Comparison of ENCODE assay signal across 17 mouse cellular contexts in the genomic region with DNA sequence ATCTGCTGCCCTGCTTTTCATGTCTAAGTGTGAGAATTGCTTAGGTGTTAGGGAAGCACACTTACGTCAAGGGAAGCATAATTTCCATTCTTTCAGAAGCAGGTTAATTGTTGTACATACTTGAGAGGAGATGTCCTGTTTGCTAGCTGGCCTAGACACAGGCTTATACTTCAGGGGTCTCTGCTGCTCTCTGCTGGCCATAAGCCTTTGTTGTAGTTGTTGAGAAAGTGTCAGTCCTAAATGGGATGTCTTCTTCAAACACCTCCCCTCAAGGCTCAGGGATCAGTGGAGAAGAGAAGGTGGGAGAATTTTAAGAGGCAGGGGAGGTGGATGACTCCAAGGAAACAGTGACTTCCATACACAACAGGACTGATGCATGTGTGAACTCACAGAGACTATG. TPM values are rescaled to one million over a fixed set of nuclear protein-coding genes. Genes with fewer than 3 reads are reported as not detected.
DNase-seq lines count a peak whose midpoint lies in the region; ATAC-seq and TF ChIP-seq lines count a peak whose summit lies in the region.
"Had no signal": no experiment of that assay in that cellular context is flagged by ENCODE, and none has a peak within 500 bp of the region (broad histone marks: within the 10 kb centered on the region; RNA-seq: fewer than 3 reads in every experiment).

No protein-coding gene starts in this region.

- TF ChIP-seq CTCF in heart, postnatal 0 days (IDR thresholded peaks at IDR 0.05; ENCODE audit: low read depth): peak; percentile 37
- TF ChIP-seq CTCF in lung, postnatal 0 days (IDR thresholded peaks at IDR 0.05): peak; percentile 33
- 0 out of 2 replicates have a peak, but pooled peaks have one; percentile 17 for TF ChIP-seq CTCF in cortical plate, adult 2 months (IDR thresholded peaks at IDR 0.05; ENCODE audit: extremely low read depth, insufficient read depth, low read length)

- H3K9ac ChIP-seq in heart, postnatal 0 days (replicated peaks; ENCODE audit: low read depth, low read length): no peak overlapping the region
- no peak overlapping the region for H3K9ac ChIP-seq in heart, embryonic 12.5 days
- H3K9ac ChIP-seq in lung, postnatal 0 days (replicated peaks; ENCODE audit: low read depth): no peak overlapping the region
- H3K9ac ChIP-seq in forebrain, embryonic 14.5 days (ENCODE audit: low read length): no peak overlapping the region
- H3K9ac ChIP-seq: hindbrain, embryonic 14.5 days; lung, embryonic 15.5 days; midbrain, embryonic 15.5 days; neural tube, embryonic 13.5 days; stomach, embryonic 15.5 days had no signal

- H3K4me1 ChIP-seq in heart, postnatal 0 days (ENCODE audit: control insufficient read depth, insufficient read depth): no peaks in the 10 kb centered on the region
- H3K4me1 ChIP-seq in heart, embryonic 12.5 days (replicated peaks): no peaks in the 10 kb centered on the region
- no peaks in the 10 kb centered on the region for H3K4me1 ChIP-seq in lung, postnatal 0 days (ENCODE audit: insufficient read depth, low read depth, low read length)
- no peaks in the 10 kb centered on the region for H3K4me1 ChIP-seq in cortical plate, adult 2 months (ENCODE audit: control insufficient read depth, insufficient read depth, low read length)
- no peaks in the 10 kb centered on the region for H3K4me1 ChIP-seq in forebrain, embryonic 14.5 days (ENCODE audit: control insufficient read depth, insufficient read depth, low read length)
- H3K4me1 ChIP-seq: lung, embryonic 15.5 days; midbrain, embryonic 15.5 days; neural tube, embryonic 13.5 days; stomach, embryonic 15.5 days had no signal

- no peaks in the 10 kb centered on the region for H3K9me3 ChIP-seq in heart, postnatal 0 days (replicated peaks; ENCODE audit: control insufficient read depth, low read length)
- H3K9me3 ChIP-seq in heart, embryonic 12.5 days (replicated peaks): no peaks in the 10 kb centered on the region
- H3K9me3 ChIP-seq in lung, postnatal 0 days (ENCODE audit: low read length): no peaks in the 10 kb centered on the region
- H3K9me3 ChIP-seq in forebrain, embryonic 14.5 days (replicated peaks; ENCODE audit: control insufficient read depth, low read length): no peaks in the 10 kb centered on the region
- H3K9me3 ChIP-seq: lung, embryonic 15.5 days; midbrain, embryonic 15.5 days; neural tube, embryonic 13.5 days; stomach, embryonic 15.5 days had no signal

- TF ChIP-seq EP300 in heart, postnatal 0 days (IDR thresholded peaks at IDR 0.05; ENCODE audit: low read depth): no peak
- TF ChIP-seq EP300 in lung, postnatal 0 days (IDR thresholded peaks at IDR 0.05): no peak

- H3K27ac ChIP-seq in heart, postnatal 0 days (ENCODE audit: low read depth): no peak overlapping the region
- H3K27ac ChIP-seq in heart, embryonic 12.5 days (ENCODE audit: poor library complexity, severe bottlenecking): no peak overlapping the region
- no peak overlapping the region for H3K27ac ChIP-seq in lung, postnatal 0 days (ENCODE audit: low read length)
- H3K27ac ChIP-seq in cortical plate, adult 2 months (ENCODE audit: insufficient read depth, low read length): no peak overlapping the region
- H3K27ac ChIP-seq in forebrain, embryonic 14.5 days (ENCODE audit: low read depth, low read length): no peak overlapping the region
- H3K27ac ChIP-seq: hindbrain, embryonic 14.5 days; lung, embryonic 15.5 days; midbrain, embryonic 15.5 days; neural tube, embryonic 13.5 days; stomach, embryonic 15.5 days had no signal

- no peaks in the 10 kb centered on the region for H3K27me3 ChIP-seq in heart, postnatal 0 days (ENCODE audit: control insufficient read depth, insufficient read depth, low read length)
- H3K27me3 ChIP-seq in heart, embryonic 12.5 days (replicated peaks): no peaks in the 10 kb centered on the region
- H3K27me3 ChIP-seq in lung, postnatal 0 days (replicated peaks; ENCODE audit: insufficient read depth, low read length): no peaks in the 10 kb centered on the region
- no peaks in the 10 kb centered on the region for H3K27me3 ChIP-seq in forebrain, embryonic 14.5 days (replicated peaks; ENCODE audit: control insufficient read depth, insufficient read depth, low read length)
- H3K27me3 ChIP-seq: lung, embryonic 15.5 days; midbrain, embryonic 15.5 days; neural tube, embryonic 13.5 days; stomach, embryonic 15.5 days had no signal

- TF ChIP-seq POLR2A in cortical plate, adult 2 months (IDR thresholded peaks at IDR 0.05; ENCODE audit: extremely low read depth, insufficient read depth, low read length): no peak

- no peaks in the 10 kb centered on the region for H3K36me3 ChIP-seq in heart, postnatal 0 days (replicated peaks; ENCODE audit: control insufficient read depth, insufficient read depth, low read length)
- no peaks in the 10 kb centered on the region for H3K36me3 ChIP-seq in heart, embryonic 12.5 days
- no peaks in the 10 kb centered on the region for H3K36me3 ChIP-seq in lung, postnatal 0 days (ENCODE audit: insufficient read depth, low read length)
- no peaks in the 10 kb centered on the region for H3K36me3 ChIP-seq in forebrain, embryonic 14.5 days (ENCODE audit: control insufficient read depth, insufficient read depth, low read length)
- H3K36me3 ChIP-seq: lung, embryonic 15.5 days; midbrain, embryonic 15.5 days; neural tube, embryonic 13.5 days; stomach, embryonic 15.5 days had no signal

- WGBS in heart, postnatal 0 days: 70% methylated on average over 1 of the region's 1 CpGs
- 59% methylated on average over 1 of the region's 1 CpGs for WGBS in heart, embryonic 12.5 days
- WGBS in lung, postnatal 0 days: 73% methylated on average over 1 of the region's 1 CpGs
- 82% methylated on average over 1 of the region's 1 CpGs for WGBS in forebrain, embryonic 14.5 days

- H3K4me2 ChIP-seq in heart, postnatal 0 days (ENCODE audit: low read depth, low read length): no peak overlapping the region
- no peak overlapping the region for H3K4me2 ChIP-seq in heart, embryonic 12.5 days
- no peak overlapping the region for H3K4me2 ChIP-seq in lung, postnatal 0 days (replicated peaks; ENCODE audit: low read depth, low read length)
- H3K4me2 ChIP-seq in forebrain, embryonic 14.5 days (ENCODE audit: low read length): no peak overlapping the region
- H3K4me2 ChIP-seq: hindbrain, embryonic 14.5 days; lung, embryonic 15.5 days; midbrain, embryonic 15.5 days; neural tube, embryonic 13.5 days; stomach, embryonic 15.5 days had no signal

- no peak overlapping the region for H3K4me3 ChIP-seq in heart, postnatal 0 days (ENCODE audit: low read depth, low read length)
- H3K4me3 ChIP-seq in heart, embryonic 12.5 days: no peak overlapping the region
- H3K4me3 ChIP-seq in lung, postnatal 0 days (ENCODE audit: low read depth, low read length): no peak overlapping the region
- H3K4me3 ChIP-seq in cortical plate, adult 2 months (ENCODE audit: insufficient read depth, low read length): no peak overlapping the region
- no peak overlapping the region for H3K4me3 ChIP-seq in forebrain, embryonic 14.5 days (ENCODE audit: low read depth, low read length)
- H3K4me3 ChIP-seq: erythroblast, embryonic 14.5 days; lung, embryonic 15.5 days; midbrain, embryonic 15.5 days; neural tube, embryonic 13.5 days; stomach, embryonic 15.5 days had no signal

- ATAC-seq in heart, postnatal 0 days (ENCODE audit: insufficient read depth, low read depth): no peak
- ATAC-seq in heart, embryonic 12.5 days (ENCODE audit: insufficient number of reproducible peaks, low FRiP score): no peak
- ATAC-seq in lung, postnatal 0 days: no peak
- no peak for ATAC-seq in forebrain, embryonic 14.5 days
- ATAC-seq: midbrain, embryonic 15.5 days had no signal

- DNase-seq in heart, postnatal 0 days (ENCODE audit: low spot score): peak; percentile 6
- no peak for DNase-seq in lung, postnatal 0 days (ENCODE audit: low spot score)
- no peak for DNase-seq in lung, postnatal 25 days (ENCODE audit: low spot score)
- peak; percentile 11 for DNase-seq in ES-CJ7 (ENCODE audit: low read depth, low spot score)
- DNase-seq in forebrain, embryonic 14.5 days (ENCODE audit: low spot score): no peak
- DNase-seq: cerebellum, postnatal 36 days; right cerebral cortex, postnatal 14 days had no signal

RNA-seq across cellular contexts. Expression of a gene that starts 32.9 kb away (rescaled TPM):
- not detected in 2 replicates for total RNA-seq in heart, postnatal 0 days (2014; rRNA removed; ENCODE audit: low replicate concordance)
- polyA plus RNA-seq in heart, postnatal 0 days (2015; fragmentation: Nextera tagmentation; extraction: Ambion mirVana): 0.07 TPM in 1 of 2 replicates, not detected in the other
- polyA plus RNA-seq in heart, embryonic 12.5 days (2016; fragmentation: Nextera tagmentation; extraction: Ambion mirVana): 0.17 and 0.36 TPM in 2 replicates
- 0.17 and 0.20 TPM in 2 replicates for polyA plus RNA-seq in lung, postnatal 0 days (2015; fragmentation: Nextera tagmentation; extraction: Ambion mirVana)
- not detected in 2 replicates for polyA plus RNA-seq in cortical plate, adult 2 months (2012; rRNA removed)
- not detected in 2 replicates for polyA plus RNA-seq in forebrain, embryonic 14.5 days (2014; fragmentation: Nextera tagmentation; extraction: Ambion mirVana)
- total RNA-seq: layer of hippocampus, adult 8-10 months; MEL had no signal
- polyA plus RNA-seq: erythroblast, embryonic 14.5 days; hindbrain, embryonic 14.5 days; lung, embryonic 15.5 days; midbrain, embryonic 15.5 days; neural tube, embryonic 13.5 days; stomach, embryonic 15.5 days had no signal

Comparison
In these comparisons a context has a peak if more than half of its experiments do, and no peak if none do; other contexts are left out.
1. DNase-seq: peak in heart, postnatal 0 days (single experiment) and ES-CJ7 (single experiment); none in lung, postnatal 0 days (single experiment), lung, postnatal 25 days (single experiment) and forebrain, embryonic 14.5 days (single experiment).
2. Peak in every context shown above with its lines, with median percentiles within 50 percentile points of each other: CTCF ChIP-seq.